Mouse (Mus musculus): ENCODE measurements around the gene Psmd9.

DNA sequence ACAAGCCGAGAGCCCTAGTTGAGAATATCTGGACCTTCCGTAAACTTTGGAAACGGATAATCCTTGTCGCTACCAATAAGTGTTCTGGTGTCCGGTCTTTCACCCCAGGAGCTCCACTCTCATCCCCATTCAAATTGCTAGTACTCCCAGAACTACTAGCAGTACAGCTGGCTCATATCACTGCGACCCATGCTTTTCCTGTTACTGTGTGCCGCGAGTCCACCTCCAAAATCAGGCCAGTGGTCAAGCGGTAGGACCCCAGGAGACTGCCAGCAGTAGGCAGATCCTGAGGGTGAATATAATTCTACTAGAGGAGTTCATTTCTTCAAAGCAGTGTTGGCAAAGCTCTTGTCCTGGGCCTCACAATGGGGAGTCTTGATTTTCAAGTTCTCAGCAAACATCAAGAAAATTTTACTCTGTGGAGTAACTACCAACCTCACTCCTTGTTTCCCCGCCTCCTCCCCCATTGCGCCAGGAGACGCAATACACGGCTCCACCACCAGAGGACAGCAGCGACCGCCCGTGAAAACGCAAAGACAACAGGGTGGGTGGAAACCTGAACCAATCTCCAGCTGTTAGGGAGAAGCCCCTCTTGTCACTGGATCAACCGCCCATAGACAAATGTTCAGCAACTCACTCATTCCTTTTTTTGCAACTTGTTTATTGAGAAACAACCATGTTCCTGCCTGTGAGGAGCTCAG, 36.0 kb upstream of the Psmd9 start:
- TF ChIP-seq CTCF (IDR thresholded peaks at IDR 0.05; ENCODE audit: low read depth, low read length) = peak; percentile 99
- TF ChIP-seq POLR2AphosphoS5 (IDR thresholded peaks at IDR 0.05; ENCODE audit: insufficient replicate concordance, low read depth, low read length) = no peak
